Mouse (Mus musculus): ENCODE data around the gene Hspa12b. TPM values are rescaled to one million over a fixed set of nuclear protein-coding genes. Genes with fewer than 3 reads are reported as not detected.

Hspa12b gene
- polyA plus RNA-seq, 1 experiment from 2014 or later: 21.2 TPM

DNA sequence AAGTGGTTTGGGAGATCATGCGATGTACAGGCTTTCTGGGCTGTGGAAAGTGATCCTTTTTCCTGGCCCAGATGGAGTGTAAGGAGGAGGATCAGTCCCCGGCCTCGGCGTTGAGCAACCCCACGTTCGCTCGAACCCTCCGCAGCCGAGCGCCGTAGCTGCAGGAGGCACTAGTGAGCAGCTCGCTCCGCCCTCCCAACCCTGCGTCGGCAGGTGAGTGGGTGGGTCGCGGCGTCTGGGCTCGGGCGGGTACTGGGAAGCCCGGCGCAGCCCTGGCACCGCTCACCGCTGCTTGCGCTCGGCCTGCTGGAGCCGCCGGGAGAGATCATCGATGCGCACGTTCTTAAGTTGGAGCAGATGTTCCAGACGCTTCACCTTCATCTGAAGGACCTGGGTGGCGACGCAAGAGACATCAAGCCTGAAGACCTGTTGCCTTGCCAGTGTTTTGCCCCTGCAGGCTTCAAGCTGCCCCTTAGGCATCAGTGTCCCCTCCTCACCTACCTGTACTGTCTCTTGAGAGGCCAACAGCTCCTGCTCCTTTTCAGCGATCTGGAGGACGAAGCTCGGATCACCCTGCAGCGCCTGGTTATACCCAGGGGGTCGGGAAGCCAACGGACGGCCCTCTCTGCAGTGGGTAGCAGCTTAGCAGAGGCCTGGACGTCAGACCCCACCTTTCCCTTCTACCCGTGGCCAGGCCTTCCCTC is 44.5 kb downstream of the Hspa12b start:
- Histone ChIP-seq H3K27me3 (peaks cover 54% of the 10 kb centered on the region), H3K4me1 (replicated peaks) (peaks cover 17% of the 10 kb centered on the region), H3K27ac (no peak overlapping the region), H3K4me3 (replicated peaks) (peak overlapping the region; percentile 33), H3K9ac (replicated peaks) (no peak overlapping the region; the same call in 1 of the 2 replicates), H3K4me2 (peak overlapping the region; percentile 60), H3K36me3 (peaks cover 5% of the 10 kb centered on the region; the same call in 1 of the 2 replicates), H3K9me3 (peaks cover 5% of the 10 kb centered on the region; the same call in 1 of the 2 replicates)
- WGBS: 3% methylated on average over 43 of the region's 43 CpGs
- ATAC-seq (ENCODE audit: insufficient number of reproducible peaks, insufficient read depth, low FRiP score, low TSS enrichment, low read depth): no peak

DNA sequence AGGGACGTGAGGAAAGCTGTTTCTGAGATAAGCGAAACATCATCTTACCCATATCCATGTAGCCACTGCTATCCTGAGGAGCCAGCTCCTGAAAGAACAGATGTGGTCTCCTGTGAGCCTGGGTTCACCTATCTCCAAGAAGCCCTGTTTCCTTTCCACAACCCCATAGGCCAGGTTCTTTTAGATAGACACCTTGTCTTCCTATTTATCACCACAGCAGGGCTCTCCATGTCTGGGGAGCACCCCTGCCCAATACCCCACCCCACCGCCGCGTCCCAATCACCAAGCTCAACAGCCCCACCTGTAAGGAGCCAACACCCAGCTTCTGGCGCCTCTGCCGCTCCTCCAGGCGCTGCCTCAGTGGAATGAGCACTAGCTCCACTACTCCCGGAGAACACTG is 45.2 kb downstream of the Hspa12b start:
- no peak for ATAC-seq (ENCODE audit: insufficient number of reproducible peaks, insufficient read depth, low FRiP score, low TSS enrichment, low read depth)
- H3K27me3 ChIP-seq: peaks cover 54% of the 10 kb centered on the region
- H3K9me3 ChIP-seq: peaks cover under 1% of the 10 kb centered on the region; the same call in 1 of the 2 replicates
- peaks cover 13% of the 10 kb centered on the region; the same call in 1 of the 2 replicates for H3K36me3 ChIP-seq
- no peak overlapping the region for H3K4me2 ChIP-seq
- no peak overlapping the region for H3K27ac ChIP-seq
- H3K9ac ChIP-seq (replicated peaks): no peak overlapping the region
- H3K4me1 ChIP-seq (replicated peaks): peaks cover 25% of the 10 kb centered on the region
- 39% methylated on average over 9 of the region's 9 CpGs for WGBS
- no peak overlapping the region for H3K4me3 ChIP-seq (replicated peaks)

DNA sequence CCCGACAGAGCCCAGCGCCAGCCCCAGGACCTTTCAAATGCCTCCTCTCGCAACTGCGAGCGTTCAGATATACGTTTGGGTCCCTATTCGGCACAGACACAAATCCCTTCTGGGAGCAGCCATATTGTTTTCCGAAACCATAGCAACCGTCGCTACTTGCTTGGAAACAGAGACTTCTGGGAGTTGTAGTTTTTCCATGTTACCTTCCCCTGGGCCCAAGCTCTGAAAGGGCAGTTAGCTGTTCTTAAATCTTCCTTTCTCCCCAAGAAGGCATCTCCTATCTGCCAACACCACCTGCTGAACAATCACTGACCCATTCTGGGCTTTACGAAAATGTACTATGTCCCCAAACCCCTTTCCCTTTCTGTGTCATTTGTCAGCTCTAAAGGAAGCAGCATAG is 47.6 kb downstream of the Hspa12b start:
- Histone ChIP-seq H3K4me1 (replicated peaks) (peaks cover 45% of the 10 kb centered on the region), H3K4me2 (peak overlapping the region; percentile 80), H3K9me3 (no peaks in the 10 kb centered on the region), H3K36me3 (peaks cover 20% of the 10 kb centered on the region; the same call in 1 of the 2 replicates), H3K9ac (replicated peaks) (peak overlapping the region; percentile 44; the same call in 1 of the 2 replicates), H3K27ac (no peak overlapping the region), H3K27me3 (peaks cover 48% of the 10 kb centered on the region), H3K4me3 (replicated peaks) (peak overlapping the region; percentile 40)
- ATAC-seq (ENCODE audit: insufficient number of reproducible peaks, insufficient read depth, low FRiP score, low TSS enrichment, low read depth): peak; percentile 44; the same call in 1 of the 2 replicates
- WGBS: 5% methylated on average over 11 of the region's 11 CpGs

DNA sequence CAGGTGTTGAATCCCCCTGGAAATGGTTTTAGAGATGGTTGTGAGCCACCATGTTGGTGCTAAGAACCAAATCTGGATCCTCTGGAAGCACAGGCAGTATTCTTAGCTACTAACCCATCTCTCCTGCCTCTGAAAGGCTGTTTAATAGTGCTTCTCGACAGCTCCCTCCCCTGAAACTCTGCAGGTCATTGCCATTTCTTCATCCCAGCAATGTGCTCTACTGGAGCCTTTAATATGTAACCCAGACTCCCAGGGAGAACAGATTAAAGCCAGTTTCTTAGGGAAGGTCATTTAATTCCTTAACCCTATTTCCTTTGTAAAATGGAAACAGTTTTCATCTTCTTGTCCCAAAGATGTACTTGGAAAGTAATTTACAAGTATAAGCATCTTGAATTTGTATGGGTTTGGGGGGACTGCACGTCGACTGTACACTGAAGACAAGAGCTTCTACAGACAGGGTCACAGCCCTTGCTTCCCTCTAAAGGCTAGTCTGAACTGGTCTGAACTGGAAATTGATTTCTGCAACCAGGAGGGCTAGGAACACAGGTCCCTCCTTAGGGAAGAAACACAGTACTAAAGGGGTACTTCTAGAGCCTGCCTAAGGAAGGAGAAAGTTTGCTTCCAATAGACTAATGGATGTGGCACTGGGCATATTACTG is 48.3 kb downstream of the Hspa12b start:
- no peak overlapping the region for H3K4me2 ChIP-seq
- H3K9me3 ChIP-seq: no peaks in the 10 kb centered on the region
- peaks cover 45% of the 10 kb centered on the region for H3K4me1 ChIP-seq (replicated peaks)
- no peak overlapping the region for H3K27ac ChIP-seq
- H3K9ac ChIP-seq (replicated peaks): no peak overlapping the region
- no peak for ATAC-seq (ENCODE audit: insufficient number of reproducible peaks, insufficient read depth, low FRiP score, low TSS enrichment, low read depth)
- peaks cover 40% of the 10 kb centered on the region for H3K27me3 ChIP-seq
- 73% methylated on average over 3 of the region's 3 CpGs for WGBS
- peaks cover 20% of the 10 kb centered on the region; the same call in 1 of the 2 replicates for H3K36me3 ChIP-seq
- H3K4me3 ChIP-seq (replicated peaks): no peak overlapping the region

DNA sequence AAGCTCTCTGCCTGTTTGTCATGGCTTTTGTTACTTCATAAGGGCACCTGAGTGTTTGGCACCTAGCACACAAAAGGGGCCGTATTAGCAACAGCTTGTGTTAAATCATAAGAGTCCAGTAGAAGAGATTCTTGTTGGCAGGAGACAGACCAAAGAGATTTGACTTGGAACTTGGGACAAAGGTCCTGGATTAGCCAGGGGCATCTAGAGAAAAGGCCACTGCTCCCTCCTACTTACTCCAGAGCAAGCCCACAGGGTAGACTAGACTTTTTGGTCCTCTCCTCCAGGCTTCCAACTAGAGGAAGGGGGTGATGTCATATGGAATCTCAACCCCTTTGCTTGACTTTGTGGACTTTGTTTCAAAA is 48.8 kb downstream of the Hspa12b start:
- 89% methylated on average over 1 of the region's 1 CpGs for WGBS
- no peak overlapping the region for H3K4me3 ChIP-seq (replicated peaks)
- H3K9ac ChIP-seq (replicated peaks): no peak overlapping the region
- H3K4me2 ChIP-seq: no peak overlapping the region
- H3K27ac ChIP-seq: no peak overlapping the region
- ATAC-seq (ENCODE audit: insufficient number of reproducible peaks, insufficient read depth, low FRiP score, low TSS enrichment, low read depth): no peak
- peaks cover 45% of the 10 kb centered on the region for H3K4me1 ChIP-seq (replicated peaks)
- H3K36me3 ChIP-seq: peaks cover 20% of the 10 kb centered on the region; the same call in 1 of the 2 replicates
- H3K9me3 ChIP-seq: no peaks in the 10 kb centered on the region
- peaks cover 35% of the 10 kb centered on the region for H3K27me3 ChIP-seq

DNA sequence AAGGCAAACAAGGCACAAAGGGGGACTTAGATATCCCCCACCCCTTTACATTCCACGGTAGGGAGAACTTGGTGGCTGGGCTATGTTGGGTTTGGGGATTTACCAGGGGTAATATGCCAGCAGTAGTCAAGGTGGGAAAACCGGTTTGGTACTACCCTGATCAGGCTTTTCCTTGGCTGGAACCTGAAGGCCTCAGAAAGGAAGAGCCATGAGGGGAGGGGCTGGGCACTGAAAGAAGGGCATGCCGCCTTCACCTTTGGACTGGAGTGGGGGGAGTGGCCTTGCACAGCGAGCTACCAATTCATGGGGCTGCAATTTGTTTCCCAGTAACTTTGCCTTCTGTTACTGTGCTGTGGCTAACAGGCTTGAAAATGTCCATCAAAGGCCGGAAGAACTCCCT is 49.4 kb downstream of the Hspa12b start:
- Histone ChIP-seq H3K9me3 (no peaks in the 10 kb centered on the region), H3K27me3 (peaks cover 30% of the 10 kb centered on the region), H3K4me3 (replicated peaks) (no peak overlapping the region), H3K4me1 (replicated peaks) (peaks cover 43% of the 10 kb centered on the region), H3K9ac (replicated peaks) (no peak overlapping the region), H3K4me2 (peak overlapping the region; percentile 97; the same call in 1 of the 2 replicates), H3K27ac (no peak overlapping the region), H3K36me3 (peaks cover 20% of the 10 kb centered on the region; the same call in 1 of the 2 replicates)
- WGBS: 75% methylated on average over 5 of the region's 5 CpGs
- no peak for ATAC-seq (ENCODE audit: insufficient number of reproducible peaks, insufficient read depth, low FRiP score, low TSS enrichment, low read depth)

DNA sequence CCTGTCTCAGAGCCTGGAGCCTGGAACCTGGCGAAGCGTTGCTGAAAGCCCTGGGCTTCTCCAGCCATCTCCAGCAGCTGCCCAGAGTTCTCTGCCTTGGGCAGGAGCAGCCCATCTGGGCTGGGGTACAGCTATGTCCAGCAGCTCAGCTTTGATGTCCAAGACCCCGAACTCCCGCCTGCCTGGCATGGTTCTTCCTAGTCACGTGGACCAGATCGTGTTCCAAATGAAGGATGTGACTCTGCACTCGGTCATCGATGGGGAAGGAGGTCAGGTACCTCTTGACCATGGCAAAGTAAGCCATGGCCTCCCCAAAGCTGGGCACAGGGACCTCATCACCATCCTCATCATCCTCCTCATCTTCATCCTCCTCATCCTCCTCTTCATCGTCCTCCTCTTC is 50.9 kb downstream of the Hspa12b start:
- Histone ChIP-seq H3K36me3 (peaks cover 20% of the 10 kb centered on the region; the same call in 1 of the 2 replicates), H3K27ac (no peak overlapping the region), H3K4me2 (peak overlapping the region; percentile 97), H3K9ac (replicated peaks) (peak overlapping the region; percentile 91), H3K27me3 (peaks cover 15% of the 10 kb centered on the region), H3K4me3 (replicated peaks) (peak overlapping the region; percentile 84), H3K9me3 (no peaks in the 10 kb centered on the region), H3K4me1 (replicated peaks) (peaks cover 39% of the 10 kb centered on the region)
- ATAC-seq (ENCODE audit: insufficient number of reproducible peaks, insufficient read depth, low FRiP score, low TSS enrichment, low read depth): no peak
- 90% methylated on average over 9 of the region's 9 CpGs for WGBS

DNA sequence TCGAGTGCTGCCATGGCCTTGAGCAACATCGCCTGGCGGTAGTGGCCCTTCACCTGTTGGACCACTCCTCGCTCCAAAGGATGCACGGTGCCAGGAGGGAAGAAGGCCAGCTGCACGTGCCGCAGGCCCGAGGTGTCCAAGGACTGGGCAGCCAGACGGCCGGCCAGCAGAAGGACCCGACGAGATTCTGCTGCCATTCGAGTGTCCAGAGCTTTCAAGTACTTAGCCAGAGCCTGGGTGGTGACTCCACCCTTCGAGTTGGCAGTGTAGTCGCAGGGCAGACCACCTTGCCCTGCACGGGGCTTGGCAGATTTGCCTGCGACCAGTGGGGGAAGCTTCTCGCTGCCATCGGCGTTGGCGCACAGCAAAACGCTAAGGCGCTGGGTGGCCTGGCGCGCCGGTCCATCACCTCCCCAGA is 51.8 kb downstream of the Hspa12b start:
- peaks cover 20% of the 10 kb centered on the region; the same call in 1 of the 2 replicates for H3K36me3 ChIP-seq
- peak overlapping the region; percentile 97 for H3K4me2 ChIP-seq
- no peaks in the 10 kb centered on the region for H3K9me3 ChIP-seq
- ATAC-seq (ENCODE audit: insufficient number of reproducible peaks, insufficient read depth, low FRiP score, low TSS enrichment, low read depth): no peak
- peak overlapping the region; percentile 91 for H3K9ac ChIP-seq (replicated peaks)
- peaks cover 6% of the 10 kb centered on the region for H3K27me3 ChIP-seq
- H3K4me1 ChIP-seq (replicated peaks): peaks cover 39% of the 10 kb centered on the region
- 37% methylated on average over 26 of the region's 26 CpGs for WGBS
- peak overlapping the region; percentile 84 for H3K4me3 ChIP-seq (replicated peaks)
- H3K27ac ChIP-seq: peak overlapping the region; percentile 84

DNA sequence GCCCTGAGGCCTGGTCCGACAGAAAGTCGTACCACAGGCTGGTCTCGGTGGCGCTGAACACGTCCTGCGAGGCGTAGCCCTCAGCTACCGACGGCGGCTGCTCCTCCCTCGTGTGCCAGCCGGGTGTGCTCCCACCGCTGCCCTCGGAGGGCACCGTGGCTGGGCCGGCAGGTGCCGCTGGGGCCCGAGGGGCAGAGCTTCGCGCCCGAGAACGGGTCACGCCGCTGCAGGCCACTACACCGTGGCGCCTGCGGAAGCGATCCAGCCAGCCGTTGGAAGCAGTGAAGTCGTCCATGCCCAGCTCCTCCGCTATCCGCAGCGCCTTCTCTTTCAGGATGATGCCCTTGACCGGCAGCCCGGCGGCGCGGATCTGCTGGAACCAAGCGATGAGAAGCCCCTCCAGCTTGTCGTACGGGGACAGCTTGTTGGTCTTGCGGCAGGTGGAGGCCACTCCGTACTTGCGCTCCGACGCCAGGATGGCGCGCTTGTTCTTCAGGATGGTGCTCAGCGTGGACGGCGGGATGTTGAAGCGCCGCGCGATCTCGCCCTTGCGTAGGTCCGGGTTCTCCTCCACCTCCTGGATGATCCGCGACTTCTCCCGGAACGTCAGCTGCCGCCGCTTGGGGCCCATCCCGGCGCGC is 52.3 kb downstream of the Hspa12b start:
- Histone ChIP-seq H3K9ac (replicated peaks) (peak overlapping the region; percentile 91), H3K4me2 (peak overlapping the region; percentile 97), H3K36me3 (peaks cover 20% of the 10 kb centered on the region; the same call in 1 of the 2 replicates), H3K4me3 (replicated peaks) (peak overlapping the region; percentile 84), H3K27me3 (0 out of 2 replicates have a peak, but pooled peaks cover under 1% of the 10 kb centered on the region), H3K27ac (peak overlapping the region; percentile 84), H3K9me3 (no peaks in the 10 kb centered on the region), H3K4me1 (replicated peaks) (peaks cover 34% of the 10 kb centered on the region)
- WGBS: under 1% methylated on average over 67 of the region's 67 CpGs
- ATAC-seq (ENCODE audit: insufficient number of reproducible peaks, insufficient read depth, low FRiP score, low TSS enrichment, low read depth): peak; percentile 56; the same call in 1 of the 2 replicates

DNA sequence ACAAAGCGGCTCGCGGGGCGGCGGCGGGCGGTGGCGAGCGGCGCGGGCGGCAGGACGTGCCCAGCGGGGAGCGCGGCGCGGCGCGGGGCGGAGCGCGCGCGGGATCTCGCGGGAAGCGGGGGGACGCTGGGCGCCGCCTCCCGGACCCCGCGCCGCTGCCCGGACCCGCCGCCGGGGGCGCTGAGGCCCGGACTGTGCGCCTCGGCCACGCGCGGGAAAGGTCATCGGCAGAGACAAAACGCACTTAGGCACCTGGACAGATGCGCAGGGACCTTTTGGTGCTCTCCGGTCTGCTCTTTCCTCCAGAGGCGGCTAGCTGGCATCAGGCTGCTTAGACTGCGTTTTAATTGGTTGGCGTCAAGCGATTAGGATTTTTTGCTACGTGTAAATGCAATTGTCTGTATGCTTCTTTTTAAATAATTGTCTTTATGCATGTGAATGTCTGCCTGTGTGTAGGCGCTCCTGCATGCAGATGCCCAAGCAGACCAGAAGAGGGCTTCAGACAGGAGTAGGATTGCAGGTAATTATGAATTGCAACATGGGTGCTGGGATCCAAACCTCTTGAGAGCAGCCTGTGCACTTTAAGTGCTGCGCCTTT is 53.0 kb downstream of the Hspa12b start, which contains the start of gene Cenpb:
Gene Cenpb, minus strand, starts transcription at position 78 of the 598 bp plus-strand sequence.
- peak; percentile 73 for ATAC-seq (ENCODE audit: insufficient number of reproducible peaks, insufficient read depth, low FRiP score, low TSS enrichment, low read depth)
- H3K9ac ChIP-seq (replicated peaks): peak within 1 kb of the TSS; percentile 91
- 3% methylated on average over 49 of the region's 57 CpGs for WGBS
- peak within 1 kb of the TSS; percentile 84 for H3K27ac ChIP-seq
- peaks cover 20% of the 10 kb centered on the region; the same call in 1 of the 2 replicates for H3K36me3 ChIP-seq
- H3K4me2 ChIP-seq: peak within 1 kb of the TSS; percentile 97
- H3K9me3 ChIP-seq: no peaks in the 10 kb centered on the region
- H3K4me3 ChIP-seq (replicated peaks): peak within 1 kb of the TSS; percentile 84
- no peaks in the 10 kb centered on the region for H3K27me3 ChIP-seq
- peaks cover 31% of the 10 kb centered on the region for H3K4me1 ChIP-seq (replicated peaks)

Data from limb, embryonic 12.5 days (tissue).